Mouse (Mus musculus) CD8-positive naive resting alpha-beta T cell, adult 2 months (primary cell): Measurements from ENCODE around the gene Klk14.
"Not testable (repeated sequence)": the region's sequence is repeated elsewhere in the genome, so short reads cannot be mapped to it uniquely, and the experiment has no call there.

Source experiments
- DNase-seq, 2 experiments: peaks; one replicate each; pipeline ENCODE4 v3.0.0; 2022; ENCODE audit warnings: low read depth in 2 of 2, low spot score in 2 of 2

The Klk14 gene

DNA sequence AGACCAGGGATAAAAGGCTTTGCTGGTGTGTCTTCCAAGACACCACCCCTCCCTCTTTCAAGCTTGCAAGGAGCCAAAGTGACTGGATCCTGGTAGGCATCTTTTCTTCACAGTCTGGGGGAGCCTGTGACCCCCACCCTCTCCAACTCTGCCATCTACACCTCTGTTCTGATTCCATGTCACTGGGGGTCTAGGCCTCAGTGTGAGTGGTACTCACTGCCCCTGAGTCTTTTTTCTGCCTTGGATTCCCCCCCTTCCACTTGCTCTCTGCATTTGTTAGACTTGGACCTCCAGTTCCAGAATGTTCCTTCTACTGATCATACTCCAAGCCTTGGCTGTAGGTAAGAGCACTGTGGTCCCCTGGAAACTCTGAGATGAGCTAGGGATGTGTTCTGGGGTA is at the start of gene Klk14:
TSS of gene Klk14 (plus strand) at position 301 of the 400 bp plus-strand sequence.
- no peak for DNase-seq

DNA sequence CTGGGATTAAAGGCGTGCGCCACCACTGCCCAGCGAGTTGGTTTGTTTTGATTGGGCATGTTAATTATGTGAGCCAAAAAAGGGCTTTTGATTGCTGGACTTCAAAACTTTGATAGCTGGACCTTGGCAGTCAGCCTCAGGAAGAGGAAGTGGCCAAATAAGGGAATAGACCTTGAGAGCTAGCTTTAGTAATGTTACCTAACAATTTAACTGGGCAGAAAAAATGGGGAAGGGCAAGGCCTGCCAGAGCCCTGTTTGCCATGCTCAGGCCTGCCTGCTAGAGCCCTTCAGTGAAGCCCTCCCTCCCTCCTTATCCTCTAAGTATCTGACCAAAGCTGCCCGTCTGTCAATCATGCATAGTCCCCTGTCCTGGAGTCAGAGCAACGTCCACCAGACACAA is 47.6 kb upstream of the Klk14 start:
- DNase-seq, result no peak

- DNase-seq, result no peak
Measured at GRCm38 (mm10) chr7:43643046-43643652, 47.1 kb upstream of the Klk14 start.

DNA sequence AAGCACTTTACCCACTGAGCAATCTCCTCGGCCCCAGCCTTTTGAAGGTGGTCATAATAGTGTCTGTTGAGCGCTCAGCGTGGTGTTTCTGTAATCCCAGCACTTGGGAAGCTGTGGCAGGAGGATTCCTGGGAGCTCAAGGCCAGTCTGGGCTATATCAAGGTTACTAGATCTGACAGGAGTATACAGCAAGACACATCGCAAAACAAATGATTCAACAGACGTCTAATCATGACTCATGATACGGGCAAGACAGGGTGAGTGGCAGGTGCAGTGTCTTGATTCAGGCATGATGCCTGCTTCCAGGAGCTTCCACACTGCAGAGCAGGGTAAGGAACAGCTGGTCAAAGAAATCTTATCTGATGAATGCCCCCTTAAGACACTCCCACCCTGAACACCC is 37.5 kb upstream of the Klk14 start:
- DNase-seq, result no peak

DNA sequence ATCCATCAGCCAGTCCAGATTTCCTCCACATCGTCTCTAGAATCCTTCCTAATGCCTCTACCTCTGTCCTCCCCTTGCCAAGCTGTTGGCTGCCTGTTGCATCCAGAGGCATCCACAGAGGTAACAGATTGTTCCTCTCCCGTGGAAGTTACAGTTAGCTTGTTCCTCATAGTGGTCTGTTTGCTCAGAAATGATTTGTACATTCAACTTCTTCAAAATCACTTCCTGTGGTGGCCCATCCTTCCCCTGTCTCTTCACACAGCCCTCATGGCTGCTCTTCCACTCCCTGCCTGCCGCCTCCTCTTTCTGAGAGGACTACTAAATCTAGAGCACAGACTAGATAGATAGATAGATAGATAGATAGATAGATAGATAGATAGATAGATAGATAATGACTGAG is 35.7 kb upstream of the Klk14 start:
- DNase-seq, result no peak

GRCm38 (mm10) chr7:43656232-43656631 is 34.0 kb upstream of the Klk14 start:
- no peak for DNase-seq

- no peak for DNase-seq
Measured at GRCm38 (mm10) chr7:43660002-43660401, 30.2 kb upstream of the Klk14 start, which contains the start of gene Siglece. Siglece (minus strand) TSS chr7:43660161.

GRCm38 (mm10) chr7:43662804-43663203 is 27.4 kb upstream of the Klk14 start:
- DNase-seq, result no peak

GRCm38 (mm10) chr7:43667221-43667620 is 23.0 kb upstream of the Klk14 start:
- DNase-seq, result not testable (repeated sequence)

- peak; percentile 25 to 40 for DNase-seq
Measured at GRCm38 (mm10) chr7:43668582-43668981, 21.6 kb upstream of the Klk14 start.

DNA sequence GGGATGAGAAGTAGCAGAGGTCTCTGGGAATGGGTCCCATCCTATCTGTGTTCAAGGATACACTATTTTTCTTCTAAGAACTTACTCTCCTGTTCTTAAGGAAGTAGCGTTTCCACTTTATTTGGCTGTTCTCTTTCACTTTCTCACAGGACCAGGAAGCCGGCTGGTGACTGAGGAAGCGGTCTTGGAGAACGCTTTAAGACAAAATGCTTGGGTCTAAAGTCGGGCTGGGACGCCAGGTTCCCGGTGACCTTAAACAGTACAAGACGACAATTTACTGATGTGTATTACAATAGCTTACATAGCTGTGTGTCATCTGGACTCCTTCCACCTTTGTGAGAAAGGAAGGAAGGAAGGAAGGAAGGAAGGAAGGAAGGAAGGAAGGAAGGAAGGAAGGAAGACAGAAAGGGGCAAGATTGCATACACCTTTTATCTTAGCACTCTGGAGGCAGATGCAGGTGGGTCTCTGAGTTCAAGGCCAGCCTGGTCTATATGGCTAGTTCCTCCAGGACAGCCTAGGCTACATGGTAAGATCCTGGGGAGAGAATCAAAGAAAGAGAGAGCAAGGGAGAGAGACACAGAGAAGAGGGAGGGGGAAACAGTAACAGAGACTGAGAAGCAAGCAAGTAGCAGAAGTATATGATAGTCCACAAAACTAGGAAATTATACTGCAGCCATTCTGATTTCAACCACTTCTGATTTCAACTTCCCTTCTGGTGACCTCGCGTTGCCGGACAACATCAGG is 19.0 kb upstream of the Klk14 start:
- no peak for DNase-seq

- DNase-seq, result peak; percentile 70 to 80
Measured at GRCm38 (mm10) chr7:43671809-43672580, 18.2 kb upstream of the Klk14 start, which contains the start of gene Ctu1. Ctu1 (plus strand) TSS chr7:43672016.

GRCm38 (mm10) chr7:43672581-43673260 is 17.5 kb upstream of the Klk14 start:
- DNase-seq, result no peak

DNA sequence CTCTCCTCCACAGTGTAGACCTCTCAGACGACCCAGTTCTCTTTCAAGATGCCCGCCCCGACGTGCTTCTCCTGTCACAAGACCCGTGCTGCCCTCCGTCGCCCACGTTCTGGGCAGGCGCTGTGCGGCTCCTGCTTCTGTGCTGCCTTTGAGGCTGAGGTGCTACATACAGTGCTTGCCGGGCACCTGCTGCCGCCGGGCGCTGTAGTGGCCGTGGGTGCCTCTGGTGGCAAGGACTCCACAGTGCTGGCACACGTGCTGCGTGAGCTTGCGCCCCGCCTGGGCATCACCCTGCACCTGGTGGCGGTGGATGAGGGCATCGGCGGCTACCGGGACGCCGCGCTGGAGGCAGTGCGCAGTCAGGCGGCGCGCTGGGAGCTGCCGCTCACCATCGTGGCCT is 15.1 kb upstream of the Klk14 start:
- no peak for DNase-seq

DNA sequence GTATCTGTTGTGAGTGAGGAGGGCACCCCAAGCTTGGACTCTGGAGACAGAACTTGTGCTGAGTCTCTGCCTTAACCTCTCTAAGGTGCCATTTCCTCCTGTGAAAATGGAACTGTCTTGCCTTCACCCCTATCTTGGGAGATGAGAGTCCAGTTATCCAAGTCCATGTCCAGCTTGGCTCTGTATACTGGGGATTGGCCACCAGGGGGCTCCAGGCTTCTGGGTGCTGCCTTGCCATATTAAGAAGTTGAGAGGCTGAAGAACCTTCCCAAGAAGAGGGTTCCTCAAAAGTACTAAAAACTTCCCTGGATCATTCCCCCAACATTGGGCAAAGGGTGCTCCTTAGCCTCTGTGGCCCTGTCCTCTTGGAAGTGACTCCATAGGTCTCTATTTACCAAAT is 11.7 kb upstream of the Klk14 start:
- peak; percentile 12 to 15 for DNase-seq

DNA sequence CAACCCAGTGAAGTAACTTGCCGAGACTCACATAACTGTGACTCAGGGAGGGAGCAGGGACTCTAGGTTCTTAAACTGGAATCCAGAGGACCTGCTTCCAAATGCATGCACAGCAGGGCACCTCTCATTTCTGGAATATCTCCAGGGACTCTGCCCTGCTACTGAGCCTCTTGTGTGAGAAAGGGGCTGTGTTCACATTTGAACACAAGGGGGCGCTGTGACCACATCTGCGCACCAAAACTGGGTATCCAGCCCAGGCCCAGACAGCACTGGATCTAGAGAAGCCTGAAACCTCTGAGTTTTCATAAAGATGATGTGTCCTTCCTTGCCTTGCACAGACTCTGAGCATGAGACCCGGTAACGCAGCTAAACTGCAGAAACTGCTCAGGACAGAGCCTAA is 9.3 kb upstream of the Klk14 start:
- DNase-seq, result peak; percentile 39 to 51

DNA sequence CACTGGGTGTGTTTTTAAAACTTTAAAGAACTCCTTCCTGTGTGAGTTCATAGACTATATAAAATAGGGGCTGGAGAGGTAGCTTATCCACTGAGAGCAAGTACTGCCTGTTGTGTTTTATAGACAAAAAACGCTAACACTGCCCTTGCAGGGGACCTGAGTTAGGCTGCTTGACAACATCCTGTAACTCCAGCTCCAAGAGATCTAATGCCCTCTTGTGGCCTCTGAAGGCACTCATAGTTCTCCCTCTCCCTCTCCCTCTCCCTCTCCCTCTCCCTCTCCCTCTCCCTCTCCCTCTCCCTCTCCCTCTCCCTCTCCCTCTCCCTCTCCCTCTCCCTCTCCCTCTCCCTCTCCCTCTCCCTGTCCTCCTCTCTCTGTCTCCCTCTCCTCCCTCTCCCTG is 7.7 kb upstream of the Klk14 start:
- DNase-seq, result not testable (repeated sequence)

GRCm38 (mm10) chr7:43685088-43685487 is 5.1 kb upstream of the Klk14 start:
- DNase-seq, result no peak

- DNase-seq, result no peak
Measured at GRCm38 (mm10) chr7:43710031-43710430, 19.8 kb downstream of the Klk14 start.

DNA sequence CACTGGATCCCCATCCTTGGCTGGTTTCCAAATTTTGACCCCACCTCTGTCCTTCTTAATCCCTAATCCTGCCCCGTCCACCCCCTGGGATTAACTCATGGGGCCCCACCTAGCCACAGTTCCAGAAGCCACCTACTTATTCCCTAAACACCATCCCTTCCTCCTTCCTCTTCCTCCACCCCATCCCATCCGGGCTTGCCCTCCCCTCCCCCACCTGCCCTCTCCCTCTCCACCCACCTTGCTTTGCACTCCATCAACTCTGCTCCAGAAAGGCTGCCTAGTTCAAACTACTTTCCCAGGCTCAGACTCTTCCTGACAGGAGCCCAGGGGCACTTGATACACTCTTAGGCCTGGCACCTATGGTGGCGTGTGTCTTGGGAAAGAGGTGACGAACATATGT is 22.0 kb downstream of the Klk14 start, which contains the start of gene Klk13:
TSS of gene Klk13 (plus strand) at position 301 of the 400 bp plus-strand sequence.
- DNase-seq, result no peak

DNA sequence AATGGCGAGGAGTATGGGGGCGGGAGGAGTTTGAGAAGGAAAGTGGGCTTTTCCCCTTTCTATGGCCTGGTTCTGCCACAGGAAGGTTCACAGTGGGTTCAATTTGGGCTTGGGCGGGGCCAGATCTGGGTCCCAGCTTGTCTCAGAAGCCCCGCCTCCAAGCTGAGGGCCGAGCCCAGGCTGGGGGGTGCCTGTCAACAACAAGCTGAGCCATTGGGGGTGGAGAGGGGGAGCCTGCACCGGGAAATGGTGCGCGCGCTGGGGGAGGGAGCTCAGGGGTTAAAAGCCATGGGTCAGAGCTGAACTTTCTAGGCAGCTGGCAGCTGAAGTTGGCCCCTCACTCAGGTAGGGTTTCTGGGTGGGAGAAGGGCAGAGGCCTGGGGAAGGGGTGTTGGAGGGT is 22.7 kb downstream of the Klk14 start:
- DNase-seq, result no peak
